Mouse (Mus musculus) liver, embryonic 11.5 days (tissue): ENCODE results near the gene Crybb3. TPM values are rescaled to one million over a fixed set of nuclear protein-coding genes. Genes with fewer than 3 reads are reported as not detected.

ENCODE experiments used
- ATAC-seq: fragments of 200-750 bp; cut with Nextera tagmentation; replicated peaks from 2 replicates; pipeline ENCODE4 v1.8.0; 2017; ENCODE audit warnings: moderate number of reproducible peaks, mild to moderate bottlenecking, moderate TSS enrichment, moderate library complexity; ENCODE audit not compliant: low FRiP score
- DNase-seq: peaks from one replicate; pipeline ENCODE4 v3.0.0-alpha.2; 2017; ENCODE audit warnings: low spot score
- H3K27ac ChIP-seq: fragments of 300-500 bp; sonication (generic); 2 replicates; pipeline ENCODE4 v1.5.1; 2014; ENCODE audit warnings: mild to moderate bottlenecking, low read depth, low read length, control low read depth
- H3K27me3 ChIP-seq: fragments of 300-500 bp; sonication (generic); replicated peaks from 2 replicates; pipeline ENCODE4 v1.6.1; 2014; ENCODE audit warnings: low read length, mixed read lengths; ENCODE audit not compliant: control insufficient read depth, insufficient read depth
- H3K36me3 ChIP-seq: fragments of 300-500 bp; sonication (generic); 2 replicates; pipeline ENCODE4 v1.6.1; 2014; ENCODE audit warnings: mild to moderate bottlenecking, low read length, moderate library complexity, mixed read lengths; ENCODE audit not compliant: control insufficient read depth, insufficient read depth
- H3K4me1 ChIP-seq: fragments of 300-500 bp; sonication (generic); replicated peaks from 2 replicates; pipeline ENCODE4 v1.6.1; 2014; ENCODE audit warnings: low read length, mixed read lengths; ENCODE audit not compliant: control insufficient read depth, insufficient read depth
- H3K4me2 ChIP-seq: fragments of 300-500 bp; sonication (generic); 2 replicates; pipeline ENCODE4 v1.6.1; 2014; ENCODE audit warnings: mild to moderate bottlenecking, control low read depth, moderate library complexity
- H3K4me3 ChIP-seq: fragments of 300-500 bp; sonication (generic); 2 replicates; pipeline ENCODE4 v1.5.1; 2014; ENCODE audit warnings: low read depth, low read length, control low read depth
- H3K9ac ChIP-seq: fragments of 300-500 bp; sonication (generic); 2 replicates; pipeline ENCODE4 v1.6.1; 2014; ENCODE audit warnings: low read depth, low read length, control low read depth
- H3K9me3 ChIP-seq: fragments of 300-500 bp; sonication (generic); 2 replicates; pipeline ENCODE4 v1.6.1; 2016; ENCODE audit warnings: low read length, inconsistent platforms, mixed read lengths; ENCODE audit not compliant: control insufficient read depth
- WGBS: fragments of 180-500 bp; shearing (Covaris S2); extraction: QIAGEN DNeasy Blood & Tissue Kit; methylation state at CpG from one replicate; pipeline ENCODE4 v1.1.7; 2014; 5-methylcytosine and 5-hydroxymethylcytosine counted together
- polyA plus RNA-seq: library from polyadenylated mRNA; unstranded; fragments of >200 nt; fragmentation: Nextera tagmentation; extraction: Ambion mirVana; gene quantifications from 2 replicates; pipeline ENCODE4 v1.2.1, GENCODE M21; 2014

Crybb3 gene
- polyA plus RNA-seq, 1 experiment from 2014 or later = 0.49 TPM

- Histone ChIP-seq H3K9ac (peak overlapping the region; percentile 61), H3K4me2 (peak overlapping the region; percentile 68), H3K36me3 (no peaks in the 10 kb centered on the region), H3K27ac (peak overlapping the region; percentile 79), H3K9me3 (no peaks in the 10 kb centered on the region), H3K4me1 (peaks cover 57% of the 10 kb centered on the region), H3K4me3 (peak overlapping the region; percentile 33), H3K27me3 (no peaks in the 10 kb centered on the region)
- ATAC-seq (no peak), DNase-seq (no peak)
- WGBS = 27% methylated on average over 9 of the region's 9 CpGs
Observed at GRCm38 (mm10) chr5:113119291-113119690, 37.9 kb upstream of the Crybb3 start.

- Histone ChIP-seq H3K9ac (peak overlapping the region; percentile 61), H3K4me1 (peaks cover 63% of the 10 kb centered on the region), H3K9me3 (no peaks in the 10 kb centered on the region), H3K4me3 (peak overlapping the region; percentile 33), H3K27ac (peak overlapping the region; percentile 79), H3K27me3 (no peaks in the 10 kb centered on the region), H3K4me2 (peak overlapping the region; percentile 68), H3K36me3 (no peaks in the 10 kb centered on the region)
- DNase-seq (peak; percentile 45), ATAC-seq (peak; percentile 73)
- 20% methylated on average over 6 of the region's 6 CpGs for WGBS
Observed at GRCm38 (mm10) chr5:113118695-113119094, 37.3 kb upstream of the Crybb3 start.

GRCm38 (mm10) chr5:113117361-113117760 lies 36.0 kb upstream of the Crybb3 start:
- WGBS = 88% methylated on average over 5 of the region's 5 CpGs
- H3K27me3 ChIP-seq = no peaks in the 10 kb centered on the region
- DNase-seq = no peak
- no peaks in the 10 kb centered on the region for H3K36me3 ChIP-seq
- H3K4me2 ChIP-seq = no peak overlapping the region
- no peak overlapping the region for H3K4me3 ChIP-seq
- H3K9ac ChIP-seq = no peak overlapping the region
- H3K9me3 ChIP-seq = no peaks in the 10 kb centered on the region
- peaks cover 68% of the 10 kb centered on the region for H3K4me1 ChIP-seq
- H3K27ac ChIP-seq = no peak overlapping the region
- ATAC-seq = no peak

GRCm38 (mm10) chr5:113115896-113116295 lies 34.5 kb upstream of the Crybb3 start:
- peaks cover 64% of the 10 kb centered on the region for H3K4me1 ChIP-seq

GRCm38 (mm10) chr5:113114264-113115225 lies 33.2 kb upstream of the Crybb3 start:
- Histone ChIP-seq H3K27ac (peak overlapping the region; percentile 79), H3K4me1 (peaks cover 59% of the 10 kb centered on the region), H3K4me3 (no peak overlapping the region), H3K9me3 (no peaks in the 10 kb centered on the region), H3K9ac (peak overlapping the region; percentile 34), H3K36me3 (no peaks in the 10 kb centered on the region), H3K27me3 (no peaks in the 10 kb centered on the region), H3K4me2 (peak overlapping the region; percentile 52)
- ATAC-seq (peak; percentile 53), DNase-seq (peak; percentile 56)
- 22% methylated on average over 20 of the region's 20 CpGs for WGBS

More at GRCm38 (mm10) chr5:113115896-113116295, 34.5 kb upstream of the Crybb3 start:
- DNase-seq (no peak), ATAC-seq (no peak)
- Histone ChIP-seq H3K4me3 (no peak overlapping the region), H3K9me3 (no peaks in the 10 kb centered on the region), H3K36me3 (no peaks in the 10 kb centered on the region), H3K9ac (no peak overlapping the region), H3K27me3 (no peaks in the 10 kb centered on the region), H3K27ac (no peak overlapping the region), H3K4me2 (no peak overlapping the region)
- 79% methylated on average over 10 of the region's 10 CpGs for WGBS

GRCm38 (mm10) chr5:113113120-113113519 lies 31.7 kb upstream of the Crybb3 start:
- DNase-seq (no peak), ATAC-seq (no peak)
- H3K4me3 ChIP-seq = no peak overlapping the region
- no peak overlapping the region for H3K9ac ChIP-seq
- H3K9me3 ChIP-seq = no peaks in the 10 kb centered on the region
- 37% methylated on average over 5 of the region's 5 CpGs for whole genome bisulfite sequencing
- H3K27ac ChIP-seq = no peak overlapping the region; the same call in 1 of the 2 replicates
- H3K27me3 ChIP-seq = no peaks in the 10 kb centered on the region
- no peak overlapping the region for H3K4me2 ChIP-seq
- no peaks in the 10 kb centered on the region for H3K36me3 ChIP-seq
- H3K4me1 ChIP-seq = peaks cover 47% of the 10 kb centered on the region

- Histone ChIP-seq H3K27me3 (no peaks in the 10 kb centered on the region), H3K4me3 (no peak overlapping the region), H3K4me1 (peaks cover 47% of the 10 kb centered on the region), H3K4me2 (no peak overlapping the region), H3K27ac (no peak overlapping the region), H3K36me3 (no peaks in the 10 kb centered on the region), H3K9ac (no peak overlapping the region), H3K9me3 (no peaks in the 10 kb centered on the region)
- 18% methylated on average over 4 of the region's 4 CpGs for WGBS
- ATAC-seq (no peak), DNase-seq (no peak)
Observed at GRCm38 (mm10) chr5:113111336-113111735, 30.0 kb upstream of the Crybb3 start.

- H3K9ac ChIP-seq = no peak overlapping the region
Observed at GRCm38 (mm10) chr5:113110929-113111328, 29.5 kb upstream of the Crybb3 start.

More at GRCm38 (mm10) chr5:113110929-113111328, 29.5 kb upstream of the Crybb3 start:
- H3K9me3 ChIP-seq = no peaks in the 10 kb centered on the region
- 0% methylated on average over 1 of the region's 1 CpGs for WGBS
- peak overlapping the region; percentile 62 for H3K27ac ChIP-seq
- no peaks in the 10 kb centered on the region for H3K36me3 ChIP-seq
- H3K4me1 ChIP-seq = peaks cover 47% of the 10 kb centered on the region
- DNase-seq = no peak
- no peak overlapping the region for H3K4me3 ChIP-seq
- no peaks in the 10 kb centered on the region for H3K27me3 ChIP-seq
- peak; percentile 59; the same call in 1 of the 2 replicates for ATAC-seq
- no peak overlapping the region for H3K4me2 ChIP-seq
